Mouse (Mus musculus): ENCODE data around the gene Gm20388.

The Gm20388 gene

GRCm38 (mm10) chr8:122345181-122346095 lies 2434.8 kb downstream of the Gm20388 start:
- DNase-seq = no peak

DNA sequence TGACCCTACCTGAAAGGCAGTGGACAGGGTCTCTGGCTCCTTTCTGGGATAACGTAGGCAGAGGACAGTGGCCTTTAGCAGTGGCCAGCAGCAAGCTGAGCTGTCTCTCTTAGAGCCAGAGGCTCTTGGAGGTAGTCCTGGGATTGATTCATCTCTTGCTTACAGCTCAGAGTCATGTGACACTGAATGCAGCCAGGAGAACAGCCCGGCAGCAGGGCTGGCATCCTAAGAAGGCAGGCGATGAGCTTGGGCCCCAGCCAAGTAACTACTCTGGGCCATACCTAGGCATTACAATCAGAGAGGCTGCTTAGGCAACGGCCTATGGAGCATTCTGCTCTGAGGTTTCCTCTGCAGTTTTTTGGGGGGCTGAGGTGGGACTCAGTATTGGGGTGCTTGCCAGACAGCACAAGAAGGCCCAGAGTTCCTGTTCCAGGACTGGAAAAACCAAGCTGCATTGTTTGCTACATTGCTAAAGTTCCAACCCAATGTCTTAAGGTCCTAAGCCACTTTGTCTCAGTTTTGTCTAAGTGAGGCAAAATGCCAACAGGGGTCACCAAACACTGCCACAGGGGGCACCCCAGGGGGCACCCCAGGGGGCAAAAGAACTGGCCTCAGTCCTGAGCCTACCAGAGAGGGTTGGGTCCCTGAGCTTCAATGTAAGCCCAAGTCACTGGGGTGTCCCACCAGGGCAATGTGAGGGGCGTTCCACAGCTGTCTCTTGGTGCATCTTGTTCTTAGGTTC lies 2437.3 kb downstream of the Gm20388 start:
- no peak for DNase-seq

DNA sequence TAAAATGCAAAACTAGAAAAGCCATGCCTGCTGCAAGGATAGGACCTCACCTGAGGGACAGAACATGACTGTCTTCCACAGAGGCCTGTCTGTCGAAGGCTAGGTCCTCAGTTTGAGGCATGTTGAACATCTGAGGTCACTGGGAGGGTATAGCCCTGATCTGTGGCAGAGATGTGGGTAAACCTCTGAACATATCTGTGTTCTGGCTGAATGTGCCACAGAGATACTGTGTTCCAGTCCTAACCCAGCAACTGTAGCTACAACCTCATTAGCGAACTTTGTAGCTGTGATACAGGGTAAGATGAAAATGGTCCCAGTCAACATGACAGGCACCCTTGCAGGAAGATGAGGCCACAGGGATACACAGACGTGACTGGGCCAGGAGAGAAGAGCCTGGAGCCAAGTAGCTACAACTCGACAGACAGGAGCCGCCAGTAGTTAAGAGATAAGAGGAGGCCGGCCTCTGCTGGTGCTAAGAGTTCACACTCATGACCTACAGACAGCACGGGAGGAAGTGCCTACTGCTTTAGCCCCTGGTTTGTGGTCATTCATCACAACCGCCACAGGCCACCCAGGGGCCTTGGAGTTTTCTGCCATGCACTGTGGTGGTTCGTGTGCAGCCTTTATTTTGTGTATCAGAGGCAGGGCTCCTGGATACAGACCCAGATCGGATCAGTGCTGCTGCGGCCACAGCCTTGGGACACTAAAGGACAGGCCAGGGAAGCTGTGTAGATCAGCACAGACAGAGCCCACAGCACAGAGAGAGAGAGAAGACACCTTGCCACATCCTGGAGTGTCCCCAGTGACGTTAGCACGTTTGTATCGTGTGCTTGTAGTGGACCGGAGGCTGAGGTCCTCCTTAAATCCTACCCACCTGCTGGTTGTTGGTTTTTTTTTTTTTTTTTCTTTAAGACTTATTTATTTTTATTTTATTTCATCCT lies 2439.0 kb downstream of the Gm20388 start:
- no peak for DNase-seq

GRCm38 (mm10) chr8:122350309-122351089 lies 2439.9 kb downstream of the Gm20388 start:
- DNase-seq = no peak

GRCm38 (mm10) chr8:122354157-122354556 lies 2443.5 kb downstream of the Gm20388 start:
- no peak for DNase-seq

DNA sequence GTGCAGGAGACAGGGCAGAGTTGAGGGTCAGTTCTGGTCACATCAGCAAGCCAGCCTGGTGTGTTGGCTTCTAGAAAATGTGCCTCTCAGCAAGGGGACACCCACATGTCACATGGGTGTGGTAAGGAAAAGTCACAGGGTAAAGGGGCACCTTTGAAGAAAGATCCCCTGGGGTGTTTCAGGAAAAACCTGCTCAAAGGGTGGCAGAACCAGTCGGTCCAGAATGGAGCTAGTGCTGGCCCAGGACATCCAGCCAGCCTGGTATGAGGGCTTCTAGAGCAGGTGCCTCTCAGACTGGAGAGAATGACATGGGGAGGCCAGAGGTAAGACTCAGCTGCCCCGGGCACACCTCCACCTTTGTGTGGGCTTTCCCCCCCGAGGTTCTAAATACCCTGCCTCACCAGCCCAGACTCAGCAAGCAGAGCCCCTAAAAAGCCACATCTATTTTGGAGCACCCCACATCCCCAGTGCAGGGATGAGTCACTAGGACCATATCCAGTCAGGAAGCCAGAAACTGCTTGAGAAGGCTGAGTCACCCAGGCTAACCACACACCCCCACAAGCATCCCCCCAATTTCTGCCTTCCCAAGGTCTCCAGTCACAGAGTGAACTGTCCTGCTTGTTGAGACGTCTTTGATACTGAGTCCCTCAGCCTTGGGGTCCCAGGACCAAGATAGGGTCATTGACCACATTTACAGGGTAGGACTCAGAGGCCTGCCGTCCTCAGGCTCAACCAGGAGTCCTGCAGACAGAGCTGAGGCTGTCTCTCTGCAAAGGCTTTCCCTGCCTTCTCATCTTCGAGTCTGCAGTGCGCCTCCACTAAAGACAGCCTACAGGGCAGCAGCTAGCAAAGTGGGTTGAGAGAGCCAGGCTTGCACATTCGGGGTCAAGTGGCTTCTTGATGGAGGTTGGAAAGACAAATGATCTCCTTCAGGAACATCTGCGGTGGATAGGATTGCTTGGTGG lies 2445.3 kb downstream of the Gm20388 start:
- DNase-seq = no peak

GRCm38 (mm10) chr8:122357202-122357601 lies 2446.6 kb downstream of the Gm20388 start:
- DNase-seq = no peak

DNA sequence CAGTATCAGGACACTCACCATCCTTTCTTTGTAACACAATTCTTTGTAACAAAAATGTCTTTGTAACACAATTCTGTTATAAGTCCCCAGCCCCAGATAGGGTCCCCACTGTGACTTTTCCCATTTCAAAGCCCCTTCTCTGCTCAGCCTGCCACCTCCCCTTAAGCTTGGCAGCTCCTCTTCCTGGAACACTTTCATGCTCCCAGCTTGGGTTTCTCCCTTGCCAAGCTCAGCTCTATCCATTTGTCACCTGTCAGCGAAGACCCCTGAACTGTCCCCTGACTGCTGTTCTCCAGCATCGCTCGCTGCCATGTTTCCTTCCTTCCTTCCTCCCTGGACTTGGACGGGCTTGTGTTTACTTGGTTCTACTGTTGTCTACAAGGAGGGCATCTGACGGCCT lies 2447.0 kb downstream of the Gm20388 start:
- DNase-seq = no peak

DNA sequence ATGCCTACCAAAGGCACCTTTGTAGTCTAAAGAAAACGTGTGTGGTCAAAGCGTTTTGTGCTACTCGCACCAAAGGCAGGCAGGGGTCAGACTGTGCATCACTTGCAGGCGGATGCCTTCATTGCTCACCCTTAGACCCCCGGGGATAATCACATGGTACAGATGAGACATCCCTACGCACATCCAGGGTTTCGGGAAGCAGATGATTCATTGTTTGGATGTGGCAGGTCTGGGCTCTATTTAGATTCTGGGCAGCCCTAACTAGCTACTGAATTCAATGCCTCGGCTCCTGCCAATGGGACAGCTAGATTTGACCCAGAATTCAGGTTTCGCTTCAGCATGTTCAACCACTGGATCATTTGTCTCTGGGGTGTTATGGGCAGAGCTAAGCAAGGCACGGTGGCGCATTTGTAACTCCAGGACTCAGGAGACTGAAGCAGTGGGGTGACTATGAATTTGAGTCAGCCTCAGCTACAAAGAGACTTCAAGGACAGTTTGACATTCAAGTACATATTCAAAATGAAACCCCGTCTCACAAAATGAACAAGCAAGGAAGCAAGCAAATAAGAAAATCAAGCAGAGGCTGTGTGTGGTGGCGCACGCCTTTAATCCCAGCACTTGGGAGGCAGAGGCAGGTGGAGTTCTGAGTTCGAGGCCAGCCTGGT lies 2448.6 kb downstream of the Gm20388 start:
- DNase-seq = no peak

- no peak for DNase-seq
Measured at GRCm38 (mm10) chr8:122360696-122361416, 2450.2 kb downstream of the Gm20388 start, which contains the start of gene Trhr2. Trhr2 (minus strand) TSS chr8:122360746.

- no peak for DNase-seq
Measured at GRCm38 (mm10) chr8:122362271-122362670, 2451.6 kb downstream of the Gm20388 start.

DNA sequence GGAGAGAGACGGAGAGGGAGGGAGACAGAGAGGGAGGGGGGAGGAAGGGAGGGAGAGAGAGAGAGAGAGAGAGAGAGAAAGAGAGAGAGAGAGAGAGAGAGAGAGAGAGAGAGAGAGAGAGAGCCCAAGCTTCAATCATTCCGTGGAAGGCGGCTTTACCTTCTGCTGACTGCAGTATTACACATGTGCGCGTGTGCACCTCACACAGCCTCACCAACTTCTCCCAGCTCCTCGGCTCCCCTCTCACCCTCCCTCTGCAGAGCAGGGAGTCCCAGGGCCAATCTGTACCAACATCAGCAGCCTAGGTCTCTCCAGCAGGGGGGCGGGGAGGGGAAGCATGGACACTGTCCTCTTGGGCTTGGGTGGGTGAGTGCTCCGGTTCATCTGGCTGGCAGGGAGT lies 2452.3 kb downstream of the Gm20388 start:
- DNase-seq = no peak

DNA sequence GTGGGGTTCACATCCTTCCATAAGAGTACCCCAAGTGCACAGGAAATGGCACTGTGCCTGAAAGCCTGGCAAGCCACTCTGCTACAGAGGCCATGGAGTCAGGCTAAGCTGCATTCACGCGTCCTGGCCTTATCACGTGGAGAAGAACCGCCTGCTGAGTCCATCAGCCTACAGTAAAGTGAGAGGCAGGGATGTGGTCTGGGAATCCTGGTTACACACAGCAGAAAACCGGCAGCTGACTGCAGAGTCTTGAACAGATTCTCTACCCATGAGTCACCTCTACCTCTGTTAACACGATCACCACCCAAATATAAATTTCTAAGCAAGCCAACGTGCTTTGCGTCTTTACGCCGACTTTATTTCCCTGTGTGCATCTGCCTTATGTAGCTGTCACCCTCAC lies 2457.9 kb downstream of the Gm20388 start:
- no peak for DNase-seq

- peak; percentile 90 for DNase-seq
Measured at GRCm38 (mm10) chr8:122369665-122370064, 2459.0 kb downstream of the Gm20388 start.

GRCm38 (mm10) chr8:122371706-122372105 lies 2461.1 kb downstream of the Gm20388 start:
- DNase-seq = no peak

- no peak for DNase-seq
Measured at GRCm38 (mm10) chr8:122375320-122375719, 2464.7 kb downstream of the Gm20388 start.

GRCm38 (mm10) chr8:122375751-122376364 lies 2465.2 kb downstream of the Gm20388 start:
- no peak for DNase-seq

DNA sequence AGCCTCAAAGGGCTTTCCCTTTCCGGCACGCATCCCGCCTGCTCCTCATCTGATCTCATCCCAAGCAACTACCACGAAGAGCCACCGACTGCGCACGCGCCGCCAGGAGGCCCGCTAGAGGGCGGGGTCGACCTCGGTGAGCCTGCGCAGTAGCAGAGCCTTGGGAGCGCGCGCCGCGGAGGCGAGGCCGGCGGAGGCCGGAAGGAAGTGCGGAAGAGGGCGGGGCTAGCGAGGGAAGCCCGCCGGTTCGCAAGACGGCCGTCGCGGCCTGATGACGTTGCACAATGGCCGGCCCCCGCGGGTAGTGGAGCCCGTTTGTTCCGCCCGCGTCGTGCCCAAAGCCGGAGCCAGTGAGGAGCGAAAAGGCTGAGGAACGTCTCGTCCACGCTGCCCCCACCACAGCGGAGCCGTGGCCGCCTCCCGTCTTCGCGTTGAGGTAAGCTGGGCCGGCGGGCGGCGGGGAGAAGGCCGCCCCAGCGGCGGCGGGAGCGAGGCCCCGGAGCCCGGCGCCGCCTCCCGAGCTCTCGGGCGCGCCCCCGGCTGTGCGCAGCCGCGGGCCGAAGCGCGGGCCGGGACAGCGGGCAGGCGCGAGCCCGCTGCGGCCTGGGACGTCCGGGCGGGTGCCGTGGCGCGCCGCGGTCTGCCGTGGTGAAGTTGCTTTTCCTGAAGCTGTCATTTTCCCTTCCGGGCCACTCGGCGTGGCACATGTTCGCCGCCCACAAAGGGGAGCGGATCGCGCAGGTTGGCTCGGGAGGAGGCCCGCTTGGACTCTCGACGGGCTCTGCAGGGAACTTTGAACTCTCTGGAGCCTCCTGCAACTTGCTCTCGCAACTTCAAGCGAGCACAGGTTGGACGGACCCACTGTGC lies 2466.0 kb downstream of the Gm20388 start, which contains the start of gene Zc3h18:
Zc3h18 (plus strand) TSS at position 245 of the 867 bp plus-strand sequence.
- DNase-seq = peak; percentile 100
